Mouse (Mus musculus) stomach, postnatal 0 days (tissue): ENCODE data around the gene Zfp575. TPM values are rescaled to one million over a fixed set of nuclear protein-coding genes. Genes with fewer than 3 reads are reported as not detected.

ENCODE experiments used
- ATAC-seq: fragments of 200-750 bp; cut with Nextera tagmentation; 2 replicates; pipeline ENCODE4 v1.8.0; 2017; ENCODE audit not compliant: low FRiP score, low TSS enrichment
- DNase-seq: peaks from one replicate; pipeline ENCODE4 v3.0.0-alpha.2; 2016; ENCODE audit warnings: low spot score
- H3K27ac ChIP-seq: fragments of 300-500 bp; sonication (generic); replicated peaks from 2 replicates; pipeline ENCODE4 v1.5.1; 2014; ENCODE audit warnings: mild to moderate bottlenecking, control low read depth
- H3K27me3 ChIP-seq: fragments of 300-500 bp; sonication (generic); 2 replicates; pipeline ENCODE4 v1.6.1; 2014; ENCODE audit warnings: low read length; ENCODE audit not compliant: control insufficient read depth, insufficient read depth
- H3K36me3 ChIP-seq: fragments of 300-500 bp; sonication (generic); 2 replicates; pipeline ENCODE4 v1.6.1; 2014; ENCODE audit warnings: low read length, mixed read lengths; ENCODE audit not compliant: control insufficient read depth, insufficient read depth
- H3K4me1 ChIP-seq: fragments of 300-500 bp; sonication (generic); replicated peaks from 2 replicates; pipeline ENCODE4 v1.6.1; 2014; ENCODE audit warnings: antibody characterized with exemption; ENCODE audit not compliant: control insufficient read depth, insufficient read depth
- H3K4me2 ChIP-seq: fragments of 300-500 bp; sonication (generic); replicated peaks from 2 replicates; pipeline ENCODE4 v1.6.1; 2014; ENCODE audit warnings: low read depth, mild to moderate bottlenecking, control low read depth, moderate library complexity
- H3K4me3 ChIP-seq: fragments of 300-500 bp; sonication (generic); 2 replicates; pipeline ENCODE4 v1.5.1; 2014; ENCODE audit warnings: low read depth, low read length, control low read depth
- H3K9ac ChIP-seq: fragments of 300-500 bp; sonication (generic); 2 replicates; pipeline ENCODE4 v1.6.1; 2014; ENCODE audit warnings: mild to moderate bottlenecking, low read length, control low read depth, mixed read lengths
- H3K9me3 ChIP-seq: fragments of 300-500 bp; sonication (generic); 2 replicates; pipeline ENCODE4 v1.6.1; 2016; ENCODE audit warnings: low read length; ENCODE audit not compliant: control insufficient read depth
- CTCF ChIP-seq: IDR thresholded peaks from 2 replicates; pipeline ENCODE4 v1.5.1; 2016; ENCODE audit warnings: antibody characterized with exemption, low read depth, mild to moderate bottlenecking, moderate library complexity
- EP300 ChIP-seq: optimal IDR thresholded peaks from 2 replicates; pipeline ENCODE3; 2016; ENCODE audit warnings: antibody characterized with exemption
- WGBS: fragments of 180-500 bp; shearing (Covaris S2); extraction: QIAGEN DNeasy Blood & Tissue Kit; methylation state at CpG from one replicate; pipeline ENCODE4 v1.1.7; 2014; 5-methylcytosine and 5-hydroxymethylcytosine counted together
- polyA plus RNA-seq: library from polyadenylated mRNA; unstranded; fragments of >200 nt; fragmentation: Nextera tagmentation; extraction: Ambion mirVana; gene quantifications from 2 replicates; pipeline ENCODE4 v1.2.1, GENCODE M21; 2015

Zfp575 gene
- polyA plus RNA-seq, 1 experiment from 2014 or later, result 3.6 TPM

- no peak overlapping the region for H3K4me2 ChIP-seq
- no peak overlapping the region for H3K27ac ChIP-seq
- ATAC-seq, result no peak
- TF ChIP-seq EP300 (no peak), CTCF (no peak)
- WGBS, result 41% methylated on average over 4 of the region's 4 CpGs
- no peak for DNase-seq
- H3K36me3 ChIP-seq, result no peaks in the 10 kb centered on the region
- no peaks in the 10 kb centered on the region; the same call in 1 of the 2 replicates for H3K4me1 ChIP-seq
- H3K4me3 ChIP-seq, result no peak overlapping the region
- H3K9me3 ChIP-seq, result no peaks in the 10 kb centered on the region
- no peak overlapping the region for H3K9ac ChIP-seq
- H3K27me3 ChIP-seq, result no peaks in the 10 kb centered on the region
Observed at GRCm38 (mm10) chr7:24592163-24592562, 4.7 kb upstream of the Zfp575 start.

DNA sequence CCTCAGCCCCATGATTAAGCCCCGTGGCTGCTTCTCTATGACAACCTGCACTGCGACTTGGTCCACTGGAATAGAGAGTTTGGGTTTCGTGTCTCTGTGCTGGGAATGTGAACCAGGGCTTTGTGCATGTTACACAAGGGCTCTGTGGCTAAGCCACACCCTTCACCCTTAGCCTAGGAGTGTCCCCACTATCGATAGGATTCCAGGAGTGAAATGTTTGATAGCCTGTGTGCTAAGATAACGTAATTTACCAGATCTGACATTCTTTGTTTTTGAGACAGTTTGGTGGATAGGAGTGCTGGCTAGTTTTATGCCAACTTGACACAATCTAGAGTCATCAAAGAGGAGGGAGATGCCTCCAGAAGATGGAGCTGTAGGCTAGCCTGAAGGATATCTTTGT, 4.3 kb upstream of the Zfp575 start:
- 52% methylated on average over 5 of the region's 5 CpGs for WGBS
- Histone ChIP-seq H3K9ac (no peak overlapping the region), H3K27me3 (no peaks in the 10 kb centered on the region), H3K4me3 (no peak overlapping the region), H3K4me1 (no peaks in the 10 kb centered on the region; the same call in 1 of the 2 replicates), H3K4me2 (no peak overlapping the region), H3K9me3 (no peaks in the 10 kb centered on the region), H3K36me3 (no peaks in the 10 kb centered on the region), H3K27ac (peak overlapping the region; percentile 40; the same call in 1 of the 2 replicates)
- peak; percentile 40 for TF ChIP-seq CTCF
- TF ChIP-seq EP300, result no peak
- no peak for DNase-seq
- no peak for ATAC-seq

DNA sequence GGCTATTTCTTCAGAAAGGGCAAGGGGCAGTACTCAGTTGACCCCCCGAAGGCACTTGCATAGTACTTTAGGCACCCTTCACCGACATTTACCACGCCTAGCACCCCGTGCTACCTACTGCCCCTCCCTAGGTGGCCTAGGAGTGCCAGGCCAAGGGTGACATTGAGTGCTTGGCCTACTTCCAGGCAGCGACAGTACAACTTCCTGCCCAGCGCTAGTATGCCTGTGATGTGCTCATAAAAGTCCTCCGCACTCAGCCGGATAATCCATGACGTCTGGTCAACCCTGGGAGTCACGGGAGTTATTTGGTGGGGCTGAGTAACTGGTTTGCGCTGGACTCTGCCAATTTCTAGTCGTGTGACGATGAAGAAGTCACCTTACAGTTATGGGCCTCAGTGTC, 895 bp upstream of the Zfp575 start:
- Histone ChIP-seq H3K27me3 (no peaks in the 10 kb centered on the region), H3K9ac (no peak overlapping the region), H3K36me3 (no peaks in the 10 kb centered on the region), H3K4me3 (no peak overlapping the region), H3K27ac (peak overlapping the region; percentile 84), H3K9me3 (no peaks in the 10 kb centered on the region), H3K4me2 (no peak overlapping the region), H3K4me1 (no peaks in the 10 kb centered on the region; the same call in 1 of the 2 replicates)
- DNase-seq, result peak; percentile 86
- TF ChIP-seq EP300, result no peak
- no peak for TF ChIP-seq CTCF
- WGBS, result 65% methylated on average over 13 of the region's 13 CpGs
- ATAC-seq, result peak; percentile 84

DNA sequence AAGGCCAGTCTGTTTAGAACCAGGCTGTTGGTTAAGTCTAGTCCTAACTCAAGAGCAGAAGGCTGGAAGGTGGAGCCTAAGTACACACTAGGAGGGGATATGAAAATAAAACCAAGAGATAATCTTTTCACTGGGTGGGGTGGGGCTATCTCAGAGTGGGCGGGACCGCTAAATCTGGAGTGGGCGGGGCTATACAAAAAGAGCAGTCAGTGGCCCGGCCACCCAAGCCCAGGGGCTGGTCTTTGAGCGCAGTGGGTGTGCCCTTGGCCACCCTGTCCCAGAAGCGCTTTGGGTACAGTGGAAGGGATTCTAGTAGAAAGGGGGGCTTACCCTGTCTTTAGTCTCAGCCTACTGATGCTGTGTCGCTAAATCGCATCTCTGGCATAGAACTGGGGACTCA, 613 bp downstream of the Zfp575 start:
- WGBS, result 11% methylated on average over 8 of the region's 8 CpGs
- Histone ChIP-seq H3K9ac (peak overlapping the region; percentile 65; the same call in 1 of the 2 replicates), H3K27ac (peak overlapping the region; percentile 84)

GRCm38 (mm10) chr7:24585995-24586394, 1.4 kb downstream of the Zfp575 start:
- WGBS, result 51% methylated on average over 12 of the region's 16 CpGs
- Histone ChIP-seq H3K4me3 (no peak overlapping the region), H3K4me2 (no peak overlapping the region), H3K9me3 (no peaks in the 10 kb centered on the region), H3K36me3 (no peaks in the 10 kb centered on the region), H3K4me1 (no peaks in the 10 kb centered on the region), H3K27ac (no peak overlapping the region), H3K27me3 (no peaks in the 10 kb centered on the region), H3K9ac (no peak overlapping the region)
- no peak for ATAC-seq
- no peak for DNase-seq
- TF ChIP-seq EP300 (no peak), CTCF (no peak)

More for the DNA sequence above, 613 bp downstream of the Zfp575 start:
- TF ChIP-seq CTCF (no peak), EP300 (no peak)
- H3K27me3 ChIP-seq, result no peaks in the 10 kb centered on the region
- no peaks in the 10 kb centered on the region for H3K4me1 ChIP-seq
- no peaks in the 10 kb centered on the region for H3K36me3 ChIP-seq
- H3K4me2 ChIP-seq, result peak overlapping the region; percentile 71
- peak overlapping the region; percentile 54 for H3K4me3 ChIP-seq
- peak; percentile 81 for ATAC-seq
- peak; percentile 81 for DNase-seq
- H3K9me3 ChIP-seq, result no peaks in the 10 kb centered on the region

- no peak overlapping the region for H3K9ac ChIP-seq
- H3K4me1 ChIP-seq, result no peaks in the 10 kb centered on the region
- WGBS, result 88% methylated on average over 6 of the region's 6 CpGs
- no peak for TF ChIP-seq CTCF
- no peak for TF ChIP-seq EP300
- no peaks in the 10 kb centered on the region for H3K9me3 ChIP-seq
- H3K4me3 ChIP-seq, result no peak overlapping the region
- no peak overlapping the region for H3K27ac ChIP-seq
- no peaks in the 10 kb centered on the region for H3K27me3 ChIP-seq
- no peak overlapping the region for H3K4me2 ChIP-seq
- no peaks in the 10 kb centered on the region for H3K36me3 ChIP-seq
- no peak for DNase-seq
- ATAC-seq, result no peak
Observed at GRCm38 (mm10) chr7:24584876-24585275, 2.6 kb downstream of the Zfp575 start.
